Mouse (Mus musculus) brain, embryonic 14.5 days (tissue): ENCODE data around the gene Mrps17.

Source experiments
- CTCF ChIP-seq: fragments of 200-500 bp; IDR thresholded peaks from 2 replicates; pipeline ENCODE4 v1.5.1; 2012; ENCODE audit warnings: inconsistent platforms, mild to moderate bottlenecking, moderate library complexity, borderline replicate concordance; ENCODE audit not compliant: insufficient read depth, insufficient read length; ENCODE audit errors: extremely low read depth
- POLR2A ChIP-seq: fragments of 200-500 bp; IDR thresholded peaks from 2 replicates; pipeline ENCODE4 v1.6.1; 2012; ENCODE audit warnings: mild to moderate bottlenecking, inconsistent platforms, borderline replicate concordance; ENCODE audit not compliant: poor library complexity, insufficient read depth, insufficient read length, severe bottlenecking; ENCODE audit errors: extremely low read depth

GRCm38 (mm10) chr5:129770443-129771355, 55.4 kb downstream of the Mrps17 start:
- TF ChIP-seq CTCF = no peak
- no peak for TF ChIP-seq POLR2A
